Mouse (Mus musculus): ENCODE measurements around the gene Arsb. TPM values are rescaled to one million over a fixed set of nuclear protein-coding genes. Genes with fewer than 3 reads are reported as not detected.

Gene Arsb
- total and polyA plus RNA-seq, 3 experiments = 4.6 to 9.6 (median 5.7) TPM

- Histone ChIP-seq H3K36me3 (ENCODE audit: control insufficient read depth, insufficient read depth, low read length) (no peaks in the 10 kb centered on the region), H3K79me2 (replicated peaks; ENCODE audit: control insufficient read depth, insufficient read depth, low read length) (no peaks in the 10 kb centered on the region), H3K4me1 (ENCODE audit: control insufficient read depth, insufficient read depth, low read length) (peaks cover 1% of the 10 kb centered on the region; the same call in 1 of the 2 replicates), H3K4me3 (no peak overlapping the region), H3K27me3 (ENCODE audit: control insufficient read depth, insufficient read depth, low read length) (no peaks in the 10 kb centered on the region), H3K9ac (ENCODE audit: low read depth, low read length) (no peak overlapping the region), H3K27ac (no peak overlapping the region)
- 88% methylated on average over 5 of the region's 5 CpGs for WGBS
- TF ChIP-seq EP300 (IDR thresholded peaks at IDR 0.05; ENCODE audit: insufficient read depth, low read depth, low read length) (no peak), CTCF (IDR thresholded peaks at IDR 0.05) (no peak), POLR2A (IDR thresholded peaks at IDR 0.05; ENCODE audit: insufficient read depth, low read depth, low read length) (no peak)
- DNase-seq = no peak
- intact Hi-C loops (cut with DNase I) = no loop called here
Observed at GRCm38 (mm10) chr13:93909847-93910246, 138.4 kb downstream of the Arsb start.

- Histone ChIP-seq H3K4me1 (ENCODE audit: control insufficient read depth, insufficient read depth, low read length) (peaks cover 1% of the 10 kb centered on the region; the same call in 1 of the 2 replicates), H3K9ac (ENCODE audit: low read depth, low read length) (no peak overlapping the region), H3K4me3 (no peak overlapping the region), H3K36me3 (ENCODE audit: control insufficient read depth, insufficient read depth, low read length) (no peaks in the 10 kb centered on the region), H3K79me2 (replicated peaks; ENCODE audit: control insufficient read depth, insufficient read depth, low read length) (no peaks in the 10 kb centered on the region), H3K27me3 (ENCODE audit: control insufficient read depth, insufficient read depth, low read length) (no peaks in the 10 kb centered on the region), H3K27ac (no peak overlapping the region)
- no peak for TF ChIP-seq POLR2A (IDR thresholded peaks at IDR 0.05; ENCODE audit: insufficient read depth, low read depth, low read length)
- TF ChIP-seq EP300 (IDR thresholded peaks at IDR 0.05; ENCODE audit: insufficient read depth, low read depth, low read length) = no peak
- no peak for TF ChIP-seq CTCF (IDR thresholded peaks at IDR 0.05)
- intact Hi-C loops (cut with DNase I) = no loop called here
- peak in 1 of 2 experiments; percentile 18 for DNase-seq
- WGBS = 71% methylated on average over 7 of the region's 7 CpGs
Observed at GRCm38 (mm10) chr13:93911037-93911436, 139.6 kb downstream of the Arsb start.

GRCm38 (mm10) chr13:93912326-93912915 lies 141.0 kb downstream of the Arsb start:
- no peak for TF ChIP-seq CTCF (IDR thresholded peaks at IDR 0.05)
- TF ChIP-seq EP300 (IDR thresholded peaks at IDR 0.05; ENCODE audit: insufficient read depth, low read depth, low read length) = no peak
- TF ChIP-seq POLR2A (IDR thresholded peaks at IDR 0.05; ENCODE audit: insufficient read depth, low read depth, low read length) = no peak
- no peak for DNase-seq
- no peak overlapping the region for H3K9ac ChIP-seq (ENCODE audit: low read depth, low read length)
- no peaks in the 10 kb centered on the region for H3K79me2 ChIP-seq (replicated peaks; ENCODE audit: control insufficient read depth, insufficient read depth, low read length)
- WGBS = 75% methylated on average over 5 of the region's 5 CpGs
- intact Hi-C loops (cut with DNase I) = no loop called here
- H3K4me3 ChIP-seq = no peak overlapping the region
- no peaks in the 10 kb centered on the region for H3K27me3 ChIP-seq (ENCODE audit: control insufficient read depth, insufficient read depth, low read length)
- no peaks in the 10 kb centered on the region for H3K36me3 ChIP-seq (ENCODE audit: control insufficient read depth, insufficient read depth, low read length)
- no peak overlapping the region for H3K27ac ChIP-seq
- peaks cover 1% of the 10 kb centered on the region; the same call in 1 of the 2 replicates for H3K4me1 ChIP-seq (ENCODE audit: control insufficient read depth, insufficient read depth, low read length)

GRCm38 (mm10) chr13:93914206-93914605 lies 142.8 kb downstream of the Arsb start:
- Histone ChIP-seq H3K79me2 (replicated peaks; ENCODE audit: control insufficient read depth, insufficient read depth, low read length) (no peaks in the 10 kb centered on the region), H3K4me1 (ENCODE audit: control insufficient read depth, insufficient read depth, low read length) (peaks cover 1% of the 10 kb centered on the region; the same call in 1 of the 2 replicates), H3K36me3 (ENCODE audit: control insufficient read depth, insufficient read depth, low read length) (no peaks in the 10 kb centered on the region), H3K9ac (ENCODE audit: low read depth, low read length) (no peak overlapping the region), H3K27ac (no peak overlapping the region), H3K4me3 (no peak overlapping the region), H3K27me3 (ENCODE audit: control insufficient read depth, insufficient read depth, low read length) (no peaks in the 10 kb centered on the region)
- intact Hi-C loops (cut with DNase I) = no loop called here
- DNase-seq = no peak
- 92% methylated on average over 3 of the region's 3 CpGs for WGBS
- no peak for TF ChIP-seq EP300 (IDR thresholded peaks at IDR 0.05; ENCODE audit: insufficient read depth, low read depth, low read length)
- no peak for TF ChIP-seq POLR2A (IDR thresholded peaks at IDR 0.05; ENCODE audit: insufficient read depth, low read depth, low read length)
- no peak for TF ChIP-seq CTCF (IDR thresholded peaks at IDR 0.05)

GRCm38 (mm10) chr13:93915641-93916570 lies 144.5 kb downstream of the Arsb start:
- H3K27me3 ChIP-seq (ENCODE audit: control insufficient read depth, insufficient read depth, low read length) = no peaks in the 10 kb centered on the region
- WGBS = 86% methylated on average over 16 of the region's 16 CpGs
- TF ChIP-seq POLR2A (IDR thresholded peaks at IDR 0.05; ENCODE audit: insufficient read depth, low read depth, low read length) = no peak
- TF ChIP-seq CTCF (IDR thresholded peaks at IDR 0.05) = no peak
- TF ChIP-seq EP300 (IDR thresholded peaks at IDR 0.05; ENCODE audit: insufficient read depth, low read depth, low read length) = no peak

GRCm38 (mm10) chr13:93919536-93919935 lies 148.1 kb downstream of the Arsb start:
- H3K9ac ChIP-seq (ENCODE audit: low read depth, low read length) = no peak overlapping the region
- no peak for DNase-seq
- peaks cover 6% of the 10 kb centered on the region for H3K4me1 ChIP-seq (ENCODE audit: control insufficient read depth, insufficient read depth, low read length)
- H3K79me2 ChIP-seq (replicated peaks; ENCODE audit: control insufficient read depth, insufficient read depth, low read length) = no peaks in the 10 kb centered on the region
- 77% methylated on average over 3 of the region's 3 CpGs for WGBS
- no peaks in the 10 kb centered on the region for H3K27me3 ChIP-seq (ENCODE audit: control insufficient read depth, insufficient read depth, low read length)
- intact Hi-C loops (cut with DNase I) = no loop called here
- no peaks in the 10 kb centered on the region for H3K36me3 ChIP-seq (ENCODE audit: control insufficient read depth, insufficient read depth, low read length)
- H3K27ac ChIP-seq = no peak overlapping the region
- no peak for TF ChIP-seq CTCF (IDR thresholded peaks at IDR 0.05)
- no peak for TF ChIP-seq POLR2A (IDR thresholded peaks at IDR 0.05; ENCODE audit: insufficient read depth, low read depth, low read length)
- TF ChIP-seq EP300 (IDR thresholded peaks at IDR 0.05; ENCODE audit: insufficient read depth, low read depth, low read length) = no peak
- H3K4me3 ChIP-seq = no peak overlapping the region

More at GRCm38 (mm10) chr13:93915641-93916570, 144.5 kb downstream of the Arsb start:
- intact Hi-C loops (cut with DNase I) = no loop called here
- no peak for DNase-seq
- Histone ChIP-seq H3K27ac (no peak overlapping the region), H3K9ac (ENCODE audit: low read depth, low read length) (no peak overlapping the region), H3K79me2 (replicated peaks; ENCODE audit: control insufficient read depth, insufficient read depth, low read length) (no peaks in the 10 kb centered on the region), H3K36me3 (ENCODE audit: control insufficient read depth, insufficient read depth, low read length) (no peaks in the 10 kb centered on the region), H3K4me3 (no peak overlapping the region), H3K4me1 (ENCODE audit: control insufficient read depth, insufficient read depth, low read length) (peaks cover 3% of the 10 kb centered on the region)

Measured in heart, adult 2 months (tissue).